In genomic region chr13:84625927-84626326, GRCm38 (mm10) we compare ENCODE assay signal across 19 mouse cellular contexts.
DNase-seq lines count a peak whose midpoint lies in the region; ATAC-seq and TF ChIP-seq lines count a peak whose summit lies in the region.
"Had no signal": no experiment of that assay in that cellular context is flagged by ENCODE, and none has a peak within 500 bp of the region (broad histone marks: within the 10 kb centered on the region; RNA-seq: fewer than 3 reads in every experiment).

No protein-coding gene starts in this region.

- no peak overlapping the region for H3K4me3 ChIP-seq in forebrain, embryonic 10.5 days
- H3K4me3 ChIP-seq in forebrain, embryonic 12.5 days (replicated peaks), result no peak overlapping the region
- H3K4me3 ChIP-seq in layer of hippocampus, adult 2 months, result no peak overlapping the region
- H3K4me3 ChIP-seq: embryonic facial prominence, embryonic 13.5 days; heart, embryonic 10.5 days had no signal

- no peak for TF ChIP-seq CTCF in layer of hippocampus, adult 2 months (conservative IDR thresholded peaks at IDR 0.05)

- H3K27me3 ChIP-seq in forebrain, embryonic 10.5 days (ENCODE audit: poor library complexity, severe bottlenecking), result peaks cover 7% of the 10 kb centered on the region; the same call in 1 of the 2 replicates
- H3K27me3 ChIP-seq in forebrain, embryonic 12.5 days, result no peaks in the 10 kb centered on the region
- H3K27me3 ChIP-seq: embryonic facial prominence, embryonic 13.5 days had no signal

- no peak overlapping the region for H3K9ac ChIP-seq in forebrain, embryonic 12.5 days
- H3K9ac ChIP-seq: embryonic facial prominence, embryonic 13.5 days had no signal

- H3K36me3 ChIP-seq in forebrain, embryonic 10.5 days (replicated peaks), result no peaks in the 10 kb centered on the region
- H3K36me3 ChIP-seq in forebrain, embryonic 12.5 days (replicated peaks), result no peaks in the 10 kb centered on the region
- H3K36me3 ChIP-seq: embryonic facial prominence, embryonic 13.5 days; heart, embryonic 10.5 days had no signal

- ATAC-seq in forebrain, embryonic 12.5 days (ENCODE audit: low FRiP score), result no peak
- ATAC-seq: activated CD4-positive, CD25-positive, alpha-beta regulatory T cell, adult 4 months; forebrain, embryonic 16.5 days; hindbrain, embryonic 16.5 days had no signal

- H3K27ac ChIP-seq in forebrain, embryonic 10.5 days, result peak overlapping the region; percentile 66; the same call in 1 of the 2 replicates
- no peak overlapping the region for H3K27ac ChIP-seq in forebrain, embryonic 12.5 days
- H3K27ac ChIP-seq in layer of hippocampus, adult 2 months, result peak overlapping the region; percentile 79; the same call in 1 of the 2 replicates
- H3K27ac ChIP-seq: embryonic facial prominence, embryonic 13.5 days; heart, embryonic 10.5 days had no signal

- H3K4me1 ChIP-seq in forebrain, embryonic 10.5 days, result peaks cover 20% of the 10 kb centered on the region
- peaks cover 15% of the 10 kb centered on the region for H3K4me1 ChIP-seq in forebrain, embryonic 12.5 days
- H3K4me1 ChIP-seq: embryonic facial prominence, embryonic 13.5 days; heart, embryonic 10.5 days had no signal

- WGBS in forebrain, embryonic 10.5 days, result 19% methylated on average over 2 of the region's 2 CpGs
- 15% methylated on average over 2 of the region's 2 CpGs for WGBS in forebrain, embryonic 12.5 days

- DNase-seq in forebrain, embryonic 10.5 days (ENCODE audit: extremely low spot score, low spot score), result no peak
- no peak for DNase-seq in layer of hippocampus, adult 2 months (ENCODE audit: low spot score in 2 of 2)
- DNase-seq in layer of hippocampus, postnatal 25 days (ENCODE audit: extremely low spot score in 1 of 2, low spot score in 1 of 2), result no peak
- DNase-seq in embryo, embryonic 10.5 days (ENCODE audit: low spot score), result peak; percentile 71
- DNase-seq in B cell, adult 2 months, result no peak
- DNase-seq in lung, postnatal 14 days, result no peak
- DNase-seq: cerebellum, adult 11-12 months; cerebellum, adult 9-11 months; cerebellum, postnatal 36 days; gastrocnemius, postnatal 10 days; heart, adult 18-20 months; heart, postnatal 10 days; kidney, adult 11 months had no signal

- no peak overlapping the region for H3K4me2 ChIP-seq in forebrain, embryonic 12.5 days
- H3K4me2 ChIP-seq: embryonic facial prominence, embryonic 13.5 days had no signal

- H3K9me3 ChIP-seq in forebrain, embryonic 10.5 days, result no peaks in the 10 kb centered on the region
- H3K9me3 ChIP-seq in forebrain, embryonic 12.5 days, result no peaks in the 10 kb centered on the region
- H3K9me3 ChIP-seq: embryonic facial prominence, embryonic 13.5 days; heart, embryonic 10.5 days had no signal
